Mouse (Mus musculus): ENCODE results near the gene Ankdd1a.

The Ankdd1a gene

GRCm38 (mm10) chr9:65541126-65542068 lies 21.4 kb upstream of the Ankdd1a start:
- peak; percentile 69 for DNase-seq

DNA sequence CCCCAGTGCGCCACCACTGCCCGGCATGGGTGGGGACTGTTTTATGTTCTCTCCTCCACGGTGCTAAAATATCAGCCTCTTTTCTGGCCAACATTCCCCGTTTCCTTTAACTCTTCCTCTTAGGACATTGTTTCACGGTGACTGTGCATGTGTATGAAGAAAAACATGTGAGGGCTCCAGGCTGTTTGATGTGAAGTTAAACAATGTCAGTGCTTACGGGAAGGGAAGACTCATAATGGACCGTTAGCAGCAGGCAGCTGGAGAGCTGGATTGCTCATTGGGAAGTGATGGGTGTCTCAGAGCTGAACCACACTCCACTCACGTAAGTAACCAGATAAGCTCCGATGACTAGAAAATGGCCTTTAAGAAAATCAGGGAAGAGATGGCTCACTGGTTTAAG lies 19.7 kb upstream of the Ankdd1a start:
- DNase-seq = no peak

GRCm38 (mm10) chr9:65537901-65538630 lies 18.1 kb upstream of the Ankdd1a start:
- no peak for DNase-seq

- peak; percentile 39 for DNase-seq
Observed at GRCm38 (mm10) chr9:65536491-65536890, 16.5 kb upstream of the Ankdd1a start.

DNA sequence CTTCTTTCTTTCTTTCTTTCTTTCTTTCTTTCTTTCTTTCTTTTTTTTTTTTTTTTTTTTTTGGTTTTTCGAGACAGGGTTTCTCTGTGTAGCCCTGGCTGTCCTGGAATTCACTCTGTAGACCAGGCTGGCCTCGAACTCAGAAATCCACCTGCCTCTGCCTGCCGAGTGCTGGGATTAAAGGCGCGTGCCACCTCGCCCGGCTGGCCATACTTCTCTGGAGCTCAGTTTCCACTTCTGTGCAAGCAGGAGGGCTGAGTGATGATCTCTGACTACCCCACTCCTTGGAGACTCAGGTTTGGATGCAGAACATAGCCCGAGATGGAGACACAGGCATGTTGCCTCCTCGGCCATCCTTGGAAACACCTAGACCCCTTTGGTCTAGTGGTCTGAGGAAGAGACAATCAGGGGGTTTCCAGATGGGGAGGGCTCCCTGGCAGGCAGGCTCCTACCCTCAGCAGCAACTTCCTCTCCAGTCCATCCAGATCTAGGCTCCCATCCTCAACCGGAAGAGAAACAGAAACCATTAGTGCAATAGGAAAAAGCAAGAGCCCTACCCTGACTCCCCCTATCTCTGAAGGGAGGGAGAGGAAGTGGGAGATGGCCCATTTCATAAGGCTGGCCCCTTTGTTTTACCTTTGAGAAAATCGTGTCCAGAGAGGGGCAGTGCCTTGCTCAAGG lies 15.9 kb upstream of the Ankdd1a start:
- DNase-seq = peak; percentile 43

DNA sequence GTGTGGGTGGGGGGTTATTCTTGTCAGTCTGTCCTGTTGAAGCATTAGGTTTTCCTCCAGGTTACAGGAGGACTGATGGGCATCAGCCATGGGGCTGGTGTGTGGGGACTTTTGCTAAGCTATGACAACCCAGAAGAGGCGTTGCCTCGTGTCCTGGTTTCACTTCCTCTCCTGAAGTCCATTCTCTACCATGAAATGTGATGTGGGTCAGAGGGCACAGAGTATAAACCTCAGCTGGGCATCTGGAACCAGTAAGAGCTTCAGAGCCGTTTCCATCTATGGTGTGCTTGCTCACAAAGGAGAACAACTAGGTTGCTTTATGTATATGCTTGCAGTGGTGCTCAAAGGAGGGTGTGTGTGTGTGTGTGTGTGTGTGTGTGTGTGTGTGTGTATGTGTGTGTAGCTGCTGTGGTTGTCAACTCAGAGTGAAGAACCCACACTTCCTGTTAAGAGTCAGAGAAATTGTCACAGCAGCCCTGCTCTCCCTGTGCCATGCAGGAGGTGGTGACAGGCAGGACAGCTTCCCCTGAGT lies 15.3 kb upstream of the Ankdd1a start:
- peak; percentile 66 for DNase-seq

GRCm38 (mm10) chr9:65534111-65534510 lies 14.1 kb upstream of the Ankdd1a start:
- DNase-seq = no peak

GRCm38 (mm10) chr9:65532986-65533385 lies 13.0 kb upstream of the Ankdd1a start:
- DNase-seq = no peak

DNA sequence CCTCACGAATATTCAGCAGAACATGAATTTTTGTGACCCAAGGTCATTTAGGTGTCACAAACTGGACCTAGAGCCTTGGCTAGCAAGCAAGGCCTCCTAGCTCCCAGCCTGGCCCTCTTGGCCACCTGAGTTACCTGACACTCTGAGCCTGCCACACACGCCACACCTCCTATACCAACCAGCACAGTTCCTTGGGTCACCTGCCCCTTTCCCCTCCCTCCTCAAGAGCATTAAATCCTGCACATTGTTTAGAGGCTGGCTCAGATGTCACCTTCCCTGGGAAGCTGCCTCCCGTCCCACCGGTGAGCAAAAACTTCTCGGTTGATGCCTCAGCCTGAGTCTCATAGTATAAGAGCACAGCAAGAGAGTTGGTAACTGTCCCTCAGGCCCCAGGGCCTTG lies 11.3 kb upstream of the Ankdd1a start:
- no peak for DNase-seq

- DNase-seq = no peak
Observed at GRCm38 (mm10) chr9:65529659-65530058, 9.7 kb upstream of the Ankdd1a start.

- DNase-seq = no peak
Observed at GRCm38 (mm10) chr9:65528417-65529038, 8.5 kb upstream of the Ankdd1a start.

- no peak for DNase-seq
Observed at GRCm38 (mm10) chr9:65525445-65526195, 5.6 kb upstream of the Ankdd1a start.

DNA sequence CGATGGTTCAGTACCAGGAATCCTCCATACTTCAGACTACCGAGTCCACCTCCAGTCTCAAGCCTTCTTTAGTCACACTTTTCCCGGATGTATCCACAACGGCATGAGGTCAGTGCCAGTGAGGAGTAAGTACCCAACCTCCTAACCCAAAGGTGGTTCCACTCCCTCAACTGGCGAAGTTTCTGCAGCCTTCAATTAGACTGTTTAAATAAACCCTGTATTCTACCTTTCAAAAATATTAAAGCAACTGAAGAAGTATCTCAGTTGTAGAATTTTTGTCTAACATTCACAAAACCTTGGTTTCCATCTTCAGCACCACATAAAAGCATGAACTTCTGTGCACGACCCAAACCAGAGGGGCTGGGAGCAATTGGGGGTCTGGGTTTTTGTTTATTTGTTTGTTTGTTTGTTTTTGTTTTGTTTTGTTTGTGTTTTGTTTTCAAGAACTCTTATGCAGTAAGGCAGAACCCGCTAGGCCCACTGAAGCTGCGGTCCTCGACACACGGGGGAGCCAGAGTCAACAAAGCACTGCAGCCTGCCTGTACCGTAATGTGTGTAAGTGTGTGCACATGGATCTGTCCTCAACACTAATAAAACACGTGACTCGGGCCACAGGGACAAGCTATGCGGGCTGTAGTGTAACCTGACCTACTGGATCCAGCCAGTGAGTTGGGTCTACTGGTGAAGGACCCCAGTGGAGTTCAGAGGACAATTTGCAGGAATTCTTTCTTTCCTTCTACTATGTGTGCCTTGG lies 3.8 kb upstream of the Ankdd1a start:
- DNase-seq = peak; percentile 87

DNA sequence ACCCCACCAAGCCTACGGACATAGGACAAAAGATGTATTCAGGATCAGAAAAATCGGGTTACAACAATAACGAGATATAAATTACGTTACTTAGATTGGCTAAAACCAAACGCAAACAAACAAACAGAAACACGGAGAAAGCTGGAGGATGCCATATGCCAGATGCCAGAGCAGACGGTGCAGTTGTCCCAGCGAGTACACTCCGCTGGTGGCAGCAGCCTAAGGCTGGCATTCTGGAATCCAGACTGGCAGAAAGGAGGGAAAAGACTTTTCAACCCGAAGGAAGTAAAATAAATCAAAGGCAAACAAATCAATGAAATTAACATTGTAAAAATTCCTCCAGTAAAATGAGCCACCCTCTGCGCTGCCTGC lies 498 bp upstream of the Ankdd1a start:
- no peak for DNase-seq

DNA sequence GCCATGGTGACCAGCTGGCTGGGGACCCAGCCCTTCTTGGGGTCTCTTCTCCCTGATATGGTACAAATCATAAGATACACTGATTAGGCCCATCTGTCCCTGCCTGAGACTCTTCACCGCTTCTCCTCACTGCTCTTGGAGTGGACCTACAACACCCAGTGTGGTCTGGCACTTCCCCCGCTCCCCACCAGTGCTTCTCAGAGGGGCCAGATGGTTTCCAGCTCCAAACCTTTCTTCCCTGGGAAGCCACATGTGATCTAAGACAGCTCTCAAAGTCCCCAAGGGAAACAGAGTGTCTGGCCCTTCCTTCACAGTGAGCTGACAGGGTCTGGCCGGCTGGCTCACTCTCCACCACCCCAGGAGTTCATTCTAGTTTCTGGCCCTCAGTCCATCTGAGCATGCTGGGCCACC lies 5.1 kb downstream of the Ankdd1a start:
- no peak for DNase-seq

- DNase-seq = no peak
Observed at GRCm38 (mm10) chr9:65514431-65514830, 5.6 kb downstream of the Ankdd1a start.

GRCm38 (mm10) chr9:65512520-65512919 lies 7.5 kb downstream of the Ankdd1a start:
- no peak for DNase-seq

DNA sequence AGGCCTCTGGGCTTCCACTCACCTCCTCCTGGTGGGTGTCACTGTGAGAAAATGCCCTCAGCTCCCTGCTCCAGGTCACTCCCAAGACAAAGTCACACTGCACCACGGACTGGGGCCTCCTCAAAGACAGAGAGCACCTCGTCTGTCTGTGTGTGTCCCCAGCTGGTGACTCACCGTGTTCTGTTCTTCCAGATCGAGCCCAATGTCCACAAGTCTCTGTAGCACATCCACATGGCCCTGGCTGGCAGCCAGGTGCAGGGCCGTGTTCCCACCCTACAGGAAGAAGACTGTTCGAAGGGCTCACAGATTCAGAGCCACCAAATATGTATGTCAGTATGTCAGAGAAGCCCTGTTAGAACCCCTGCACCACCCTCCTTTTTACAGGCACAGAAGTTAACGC lies 11.5 kb downstream of the Ankdd1a start:
- DNase-seq = peak; percentile 36

DNA sequence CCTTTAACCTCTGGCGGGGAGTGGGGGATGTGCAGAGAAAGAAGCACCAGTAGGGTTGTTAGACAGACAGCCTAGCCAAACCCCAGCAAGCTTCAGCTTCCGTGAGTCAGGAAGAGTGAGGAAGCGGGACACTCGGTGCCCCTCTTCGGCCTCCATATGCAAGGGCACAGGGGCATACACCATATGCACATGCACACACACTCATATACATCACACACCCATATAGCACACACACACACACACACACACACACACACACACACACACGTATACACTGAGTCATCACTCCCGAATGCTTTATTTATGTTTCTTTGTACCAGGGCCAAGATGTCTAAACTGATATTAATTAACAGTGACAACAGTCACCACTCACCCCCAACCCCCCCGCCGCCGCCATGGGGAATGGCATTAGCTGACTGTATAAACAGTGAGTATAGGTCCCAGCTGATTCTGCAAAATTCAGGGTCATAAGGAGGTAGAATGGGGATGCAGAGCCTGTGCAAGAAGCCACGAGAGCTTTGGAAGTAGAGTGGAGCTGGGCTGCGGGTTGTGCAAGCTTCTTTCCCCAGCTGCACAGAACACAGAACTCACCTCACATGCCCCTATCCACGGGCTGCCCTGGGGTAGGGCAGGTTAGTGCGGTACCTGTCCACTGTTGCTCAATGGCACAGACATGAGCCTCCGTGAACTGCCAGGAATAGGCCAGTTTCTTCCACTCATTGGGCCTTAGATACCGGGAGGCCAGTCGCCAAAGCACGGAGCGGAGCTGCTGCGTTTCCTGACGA lies 17.1 kb downstream of the Ankdd1a start:
- DNase-seq = no peak

DNA sequence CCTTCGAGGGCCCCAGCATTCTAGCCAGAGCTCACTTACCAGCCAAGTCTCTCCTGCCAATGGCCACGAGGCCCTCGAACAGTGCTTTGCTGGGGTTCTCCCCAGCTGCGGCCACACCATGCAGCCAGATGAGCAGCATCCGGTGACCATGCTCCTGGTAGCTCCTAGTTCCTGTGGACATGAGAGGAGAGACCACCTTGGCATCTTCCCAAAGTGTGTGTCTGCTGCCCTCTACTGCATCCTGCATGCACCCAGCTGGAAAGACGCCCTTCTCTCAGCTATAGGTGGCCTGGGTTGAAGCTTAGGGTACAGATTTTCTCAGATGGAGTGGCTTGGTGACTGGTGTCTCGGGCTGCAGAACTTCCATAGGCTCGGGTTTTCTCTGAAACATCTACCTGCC lies 17.8 kb downstream of the Ankdd1a start:
- DNase-seq = peak; percentile 34

Data from thymus, postnatal 4 days (tissue).